Mouse (Mus musculus) testis, adult 2 months (tissue): ENCODE results near the gene Por.

Experiments
- CTCF ChIP-seq: fragments of 200-500 bp; IDR thresholded peaks from 2 replicates; pipeline ENCODE4 v1.5.1; 2012; ENCODE audit warnings: low read depth, mild to moderate bottlenecking, inconsistent platforms, low read length, moderate library complexity; ENCODE audit not compliant: control insufficient read depth, insufficient read depth, insufficient replicate concordance
- POLR2A ChIP-seq: fragments of 200-500 bp; IDR thresholded peaks from 2 replicates; pipeline ENCODE4 v1.6.1; 2012; ENCODE audit warnings: low read depth, mild to moderate bottlenecking, inconsistent platforms, low read length, moderate library complexity; ENCODE audit not compliant: control insufficient read depth

GRCm38 (mm10) chr5:135731322-135731721 lies 61.5 kb downstream of the Por start:
- no peak for TF ChIP-seq CTCF
- TF ChIP-seq POLR2A, result no peak
